Mouse (Mus musculus) CH12.LX (cell line): Measurements from ENCODE around the gene Psmc1. TPM values are rescaled to one million over a fixed set of nuclear protein-coding genes. Genes with fewer than 3 reads are reported as not detected.

Source experiments
- DNase-seq: peaks from one replicate; pipeline ENCODE4 v3.0.0-alpha.2; 2013; ENCODE audit errors: extremely low read depth
- H3K27ac ChIP-seq: 2 replicates; pipeline ENCODE4 v1.5.1; 2012; ENCODE audit warnings: low read depth, mild to moderate bottlenecking, control low read depth, moderate library complexity; ENCODE audit not compliant: insufficient read depth
- H3K27me3 ChIP-seq: replicated peaks from 2 replicates; pipeline ENCODE3; 2012; ENCODE audit warnings: inconsistent platforms
- H3K36me3 ChIP-seq, 2 experiments: replicated peaks in 1 of 2; 2 replicates each; pipeline versions ENCODE3 to v1.6.1; 2012; ENCODE audit warnings: inconsistent platforms in 1 of 2, low read length in 1 of 2, mild to moderate bottlenecking in 1 of 2, mixed read lengths in 1 of 2, moderate library complexity in 1 of 2; ENCODE audit not compliant: control insufficient read depth in 1 of 2, insufficient read depth in 1 of 2
- H3K4me1 ChIP-seq, 2 experiments: 2 replicates each; pipeline ENCODE4 v1.6.1; 2012; ENCODE audit warnings: inconsistent platforms in 1 of 2, moderate library complexity in 1 of 2; ENCODE audit not compliant: insufficient read depth in 2 of 2, control insufficient read depth in 1 of 2
- H3K4me2 ChIP-seq: 2 replicates; pipeline ENCODE4 v1.6.1; 2012; ENCODE audit warnings: low read depth, mild to moderate bottlenecking, control low read depth; ENCODE audit not compliant: poor library complexity, insufficient read depth, severe bottlenecking
- H3K4me3 ChIP-seq, 3 experiments: fragments of 150-350 bp in 1 of 3; sonication (generic) in 1 of 3; replicated peaks in 1 of 3; 2 replicates each; pipeline versions ENCODE3 to v1.5.1; 2011 to 2012; ENCODE audit warnings: low read depth in 2 of 3, low read length in 2 of 3, mild to moderate bottlenecking in 2 of 3, moderate library complexity in 2 of 3, control low read depth in 1 of 3, improper control_type of control experiment in 1 of 3, inconsistent platforms in 1 of 3, mixed read lengths in 1 of 3; ENCODE audit not compliant: poor library complexity in 1 of 3
- H3K79me2 ChIP-seq: replicated peaks from 2 replicates; pipeline ENCODE4 v1.6.1; 2012; ENCODE audit warnings: mild to moderate bottlenecking, moderate library complexity; ENCODE audit not compliant: control insufficient read depth, poor library complexity, insufficient read depth, severe bottlenecking; ENCODE audit errors: extremely low read depth
- H3K9ac ChIP-seq: 2 replicates; pipeline ENCODE4 v1.6.1; 2012; ENCODE audit warnings: low read depth, mild to moderate bottlenecking, control low read depth, moderate library complexity; ENCODE audit not compliant: insufficient read depth
- H3K9me3 ChIP-seq: replicated peaks from 2 replicates; pipeline ENCODE3; 2012; ENCODE audit warnings: low read length, inconsistent platforms, mixed read lengths
- BHLHE40 ChIP-seq: IDR thresholded peaks from 2 replicates; pipeline ENCODE4 v1.6.1; 2011; ENCODE audit warnings: mild to moderate bottlenecking, low read depth, low read length, improper control_type of control experiment
- CHD1 ChIP-seq: IDR thresholded peaks from 2 replicates; pipeline ENCODE4 v1.6.1; 2012; ENCODE audit warnings: low read depth, low read length, improper control_type of control experiment, inconsistent platforms
- EP300 ChIP-seq: IDR thresholded peaks from 2 replicates; pipeline ENCODE4 v1.6.1; 2011; ENCODE audit warnings: low read length, improper control_type of control experiment
- ETS1 ChIP-seq: conservative IDR thresholded peaks from 2 replicates; pipeline ENCODE4 v1.6.1; 2012; ENCODE audit warnings: low read depth, mild to moderate bottlenecking, inconsistent platforms, low read length, improper control_type of control experiment, moderate library complexity
- GABPA ChIP-seq: IDR thresholded peaks from 2 replicates; pipeline ENCODE4 v1.6.1; 2012; ENCODE audit warnings: low read depth, low read length, improper control_type of control experiment, inconsistent platforms; ENCODE audit not compliant: insufficient replicate concordance
- HCFC1 ChIP-seq: IDR thresholded peaks from 2 replicates; pipeline ENCODE4 v1.6.1; 2012; ENCODE audit warnings: low read depth, mild to moderate bottlenecking, inconsistent platforms, low read length, improper control_type of control experiment
- IRF4 ChIP-seq: IDR thresholded peaks from 2 replicates; pipeline ENCODE4 v1.6.1; 2014; ENCODE audit warnings: low read depth, mild to moderate bottlenecking, inconsistent platforms, low read length, improper control_type of control experiment
- JUN ChIP-seq: IDR thresholded peaks from 2 replicates; pipeline ENCODE4 v1.6.1; 2011; ENCODE audit warnings: low read depth, mild to moderate bottlenecking, low read length, improper control_type of control experiment, moderate library complexity; ENCODE audit not compliant: insufficient read depth
- JUND ChIP-seq: conservative IDR thresholded peaks from 2 replicates; pipeline ENCODE4 v1.6.1; 2011; ENCODE audit warnings: low read depth, low read length, improper control_type of control experiment
- MAX ChIP-seq: IDR thresholded peaks from 2 replicates; pipeline ENCODE4 v1.6.1; 2011; ENCODE audit warnings: low read length, improper control_type of control experiment
- MEF2A ChIP-seq: IDR thresholded peaks from 2 replicates; pipeline ENCODE4 v1.6.1; 2014; ENCODE audit warnings: low read depth, mild to moderate bottlenecking, inconsistent platforms, low read length, improper control_type of control experiment, borderline replicate concordance
- MXI1 ChIP-seq: IDR thresholded peaks from 2 replicates; pipeline ENCODE4 v1.6.1; 2011; ENCODE audit warnings: mild to moderate bottlenecking, low read depth, low read length, improper control_type of control experiment
- NELFE ChIP-seq: IDR thresholded peaks from 2 replicates; pipeline ENCODE4 v1.6.1; 2011; ENCODE audit warnings: low read depth, low read length, improper control_type of control experiment
- PAX5 ChIP-seq: IDR thresholded peaks from 2 replicates; pipeline ENCODE4 v1.6.1; 2012; ENCODE audit warnings: low read length, inconsistent platforms, mixed read lengths
- POLR2A ChIP-seq: IDR thresholded peaks from 2 replicates; pipeline ENCODE4 v1.6.1; 2011; ENCODE audit warnings: low read depth, mild to moderate bottlenecking, improper control_type of control experiment, low read length
- POLR2AphosphoS2 ChIP-seq: IDR thresholded peaks from 2 replicates; pipeline ENCODE4 v1.6.1; 2011; ENCODE audit warnings: low read depth, low read length, improper control_type of control experiment
- RAD21 ChIP-seq: IDR thresholded peaks from 2 replicates; pipeline ENCODE4 v1.6.1; 2011; ENCODE audit warnings: low read depth, mild to moderate bottlenecking, low read length, improper control_type of control experiment, moderate library complexity
- RCOR1 ChIP-seq: conservative IDR thresholded peaks from 2 replicates; pipeline ENCODE4 v1.6.1; 2012; ENCODE audit warnings: low read depth, mild to moderate bottlenecking, inconsistent platforms, low read length, improper control_type of control experiment
- TCF12 ChIP-seq: IDR thresholded peaks from 2 replicates; pipeline ENCODE4 v1.6.1; 2014; ENCODE audit warnings: low read depth, mild to moderate bottlenecking, inconsistent platforms, low read length, improper control_type of control experiment
- UBTF ChIP-seq: IDR thresholded peaks from 2 replicates; pipeline ENCODE4 v1.6.1; 2012; ENCODE audit warnings: low read depth, mild to moderate bottlenecking, inconsistent platforms, low read length, improper control_type of control experiment, moderate library complexity
- USF1 ChIP-seq: IDR thresholded peaks from 2 replicates; pipeline ENCODE4 v1.6.1; 2014; ENCODE audit warnings: low read depth, mild to moderate bottlenecking, inconsistent platforms, low read length, improper control_type of control experiment
- USF2 ChIP-seq: conservative IDR thresholded peaks from 2 replicates; pipeline ENCODE4 v1.6.1; 2011; ENCODE audit warnings: low read depth, low read length, improper control_type of control experiment
- ZC3H11A ChIP-seq: IDR thresholded peaks from 2 replicates; pipeline ENCODE4 v1.6.1; 2012; ENCODE audit warnings: low read depth, mild to moderate bottlenecking, inconsistent platforms, low read length, improper control_type of control experiment
- ZMIZ1 ChIP-seq: IDR thresholded peaks from 2 replicates; pipeline ENCODE4 v1.6.1; 2012; ENCODE audit warnings: low read depth, mild to moderate bottlenecking, inconsistent platforms, low read length, improper control_type of control experiment
- ZNF384 ChIP-seq: IDR thresholded peaks from 2 replicates; pipeline ENCODE4 v1.6.1; 2012; ENCODE audit warnings: low read depth, low read length, improper control_type of control experiment, inconsistent platforms
- dilution Hi-C: fragments of 300-500 bp; cut with MboI; formaldehyde crosslinking; loops from 2 replicates; pipeline ENCODE4 v1.14.3; 2020; ENCODE audit warnings: low sequenced_read_pairs; ENCODE audit not compliant: extremely low pct_unique_long_range_greater_than_20kb, extremely low pct_ligation_motif_present
- in situ Hi-C: fragments of 300-500 bp; cut with MboI; formaldehyde crosslinking; loops from 3 replicates; pipeline ENCODE4 v1.14.3; 2019; ENCODE audit warnings: low sequenced_read_pairs, low pct_ligation_motif_present, low pct_unique_long_range_greater_than_20kb, mixed read lengths
- polyA plus RNA-seq: library from polyadenylated mRNA; unstranded; fragments of >175 nt; gene quantifications from 2 replicates; pipeline ENCODE4 v1.2.1, GENCODE M21; 2012; ENCODE audit warnings: low read depth; ENCODE audit not compliant: insufficient read length
- total RNA-seq, 2 experiments: library from RNA; depleted of rRNA; stranded (reverse); fragments of 300-350 nt in 1 of 2; fragments of >200 nt in 1 of 2; gene quantifications; 2 replicates each; pipeline ENCODE4 v1.2.3; 2012 to 2014

Psmc1 gene
- total and polyA plus RNA-seq, 3 experiments: 244 to 501 (median 278) TPM

DNA sequence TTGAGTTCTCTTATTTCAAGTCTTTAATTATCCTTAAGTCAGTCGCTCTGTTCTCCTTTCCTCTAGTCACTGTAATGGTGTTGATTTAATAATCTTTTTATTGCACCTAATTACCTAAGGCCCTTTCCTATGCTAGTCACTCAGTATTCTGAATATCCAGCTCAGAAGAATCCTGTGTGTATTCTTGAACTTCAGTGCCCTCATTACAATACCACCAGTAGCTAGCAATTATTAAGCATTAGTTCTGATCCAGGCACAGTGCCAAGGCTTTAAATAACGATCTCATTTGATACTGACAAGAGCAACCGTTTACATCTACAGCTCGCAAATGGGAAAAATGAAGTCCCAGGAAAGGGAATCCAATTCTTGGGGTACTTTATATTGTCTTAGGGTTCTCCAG lies 34.2 kb upstream of the Psmc1 start:
- Histone ChIP-seq H3K79me2 (no peaks in the 10 kb centered on the region), H3K27ac (no peak overlapping the region), H3K4me3 (no peak overlapping the region), H3K9ac (no peak overlapping the region), H3K4me2 (no peak overlapping the region), H3K36me3 (no peaks in the 10 kb centered on the region), H3K9me3 (no peaks in the 10 kb centered on the region), H3K27me3 (no peaks in the 10 kb centered on the region), H3K4me1 (no peaks in the 10 kb centered on the region)
- no peak for DNase-seq
- in situ Hi-C loops (no loop called here), dilution Hi-C loops (no loop called here)
- TF ChIP-seq ZMIZ1 (no peak), ZC3H11A (no peak), PAX5 (no peak), IRF4 (no peak), ZNF384 (no peak), POLR2A (no peak), USF2 (no peak), MXI1 (no peak), MAX (no peak), GABPA (no peak), HCFC1 (no peak), USF1 (no peak), UBTF (no peak), EP300 (no peak), JUND (no peak), MEF2A (no peak), RAD21 (no peak), JUN (no peak)

DNA sequence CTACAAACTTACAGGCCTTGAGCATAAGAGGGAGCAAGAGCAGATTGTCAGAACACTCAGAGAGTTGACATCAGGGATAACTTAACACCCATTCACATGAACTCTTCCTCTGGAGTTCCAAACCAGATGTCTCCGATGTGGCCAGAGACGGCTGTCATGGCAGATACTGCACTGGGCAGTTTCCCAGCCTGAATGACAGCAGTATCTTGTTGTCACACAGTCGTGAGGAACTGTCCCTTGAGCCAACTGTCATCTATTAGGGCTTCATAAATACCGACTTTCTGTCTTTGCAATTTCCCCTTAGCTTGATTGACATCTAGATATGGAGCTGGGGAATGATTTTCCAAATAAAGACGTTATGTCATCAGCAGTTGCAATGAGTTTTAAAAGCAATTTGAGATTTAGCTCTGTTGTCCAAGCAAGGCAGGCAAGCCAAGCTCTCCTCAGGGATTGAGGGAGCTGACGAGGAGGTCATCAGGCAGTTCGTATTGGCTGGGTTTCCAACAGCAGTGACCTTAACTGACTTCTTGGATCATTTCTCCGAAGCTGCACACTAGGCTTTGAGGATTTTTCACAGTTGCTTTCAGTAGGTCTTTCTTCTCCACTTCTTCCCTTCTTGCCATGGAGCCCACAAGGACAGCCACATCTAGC lies 30.2 kb upstream of the Psmc1 start:
- Histone ChIP-seq H3K4me1 (peaks cover 7 to 11% of the 10 kb centered on the region in 2 experiments), H3K4me3 (no peak overlapping the region), H3K9ac (no peak overlapping the region), H3K27ac (no peak overlapping the region), H3K36me3 (peaks cover 0 to 2% of the 10 kb centered on the region in 2 experiments), H3K79me2 (no peaks in the 10 kb centered on the region), H3K4me2 (no peak overlapping the region)
- in situ Hi-C loops: no loop called here
- TF ChIP-seq POLR2AphosphoS2 (no peak), TCF12 (no peak), NELFE (no peak), BHLHE40 (no peak), JUND (no peak), ZMIZ1 (no peak), ETS1 (no peak), CHD1 (no peak), RCOR1 (no peak), MAX (no peak)
- TF ChIP-seq, all 38 proteins: peak for 0
- DNase-seq: no peak
- Histone ChIP-seq H3K9me3 (no peaks in the 10 kb centered on the region), H3K27me3 (no peaks in the 10 kb centered on the region)
- dilution Hi-C loops: no loop called here
